Mouse (Mus musculus) E14TG2a.4 (cell line): ENCODE results near the gene Flad1.

Source experiments
- CTCF ChIP-seq: conservative IDR thresholded peaks from 2 replicates; pipeline ENCODE4 v1.5.1; 2014; ENCODE audit warnings: low read length
- NANOG ChIP-seq: IDR thresholded peaks from 2 replicates; pipeline ENCODE4 v1.6.1; 2014; ENCODE audit warnings: borderline replicate concordance, low read length, mixed read lengths
- POU5F1 ChIP-seq: IDR thresholded peaks from 2 replicates; pipeline ENCODE4 v1.6.1; 2014; ENCODE audit warnings: low read length, borderline replicate concordance

GRCm38 (mm10) chr3:89359630-89360029 is 52.0 kb downstream of the Flad1 start:
- TF ChIP-seq CTCF (no peak), NANOG (no peak), POU5F1 (no peak)
